ENCODE assay signal across 9 mouse cellular contexts in the genomic region with DNA sequence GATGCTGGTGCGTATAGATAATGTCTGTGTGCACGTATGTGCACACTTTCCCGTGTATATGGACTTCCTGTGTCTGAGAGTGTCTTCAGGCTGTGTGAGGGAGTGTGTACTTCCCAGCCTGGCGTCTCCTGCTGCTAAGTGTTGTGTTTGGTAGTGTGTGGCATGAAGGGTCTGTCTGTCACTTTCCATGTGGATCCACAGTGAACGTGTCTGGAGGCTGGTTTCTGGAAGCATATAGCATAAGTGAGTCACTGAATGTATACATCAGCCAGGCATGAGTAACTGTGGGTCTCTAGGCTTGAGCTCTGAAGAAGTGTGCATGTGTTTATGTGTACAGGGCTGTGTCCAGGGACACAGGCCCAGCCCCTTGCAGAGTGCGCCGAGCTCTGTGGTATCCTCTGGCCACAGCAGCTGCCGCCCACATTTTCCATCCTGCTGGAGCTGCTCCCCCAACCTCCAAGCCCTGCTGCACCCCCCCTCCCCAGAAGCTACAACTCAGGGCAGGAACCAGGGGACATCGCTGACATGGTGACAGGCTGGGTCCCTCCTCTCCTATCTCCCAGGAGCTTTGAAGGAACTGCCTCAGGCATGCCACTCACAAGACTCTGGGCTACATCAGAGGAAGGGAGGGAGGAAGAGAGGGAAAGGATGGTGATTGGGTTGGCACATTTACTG. TPM values are rescaled to one million over a fixed set of nuclear protein-coding genes. Genes with fewer than 3 reads are reported as not detected.
DNase-seq lines count a peak whose midpoint lies in the region; ATAC-seq and TF ChIP-seq lines count a peak whose summit lies in the region.
"Had no signal": no experiment of that assay in that cellular context is flagged by ENCODE, and none has a peak within 500 bp of the region (broad histone marks: within the 10 kb centered on the region; RNA-seq: fewer than 3 reads in every experiment).

No protein-coding gene starts in this region.

- H3K27me3 ChIP-seq in heart, embryonic 11.5 days (ENCODE audit: control insufficient read depth, insufficient read depth, low read length): no peaks in the 10 kb centered on the region
- no peaks in the 10 kb centered on the region for H3K27me3 ChIP-seq in hindbrain, postnatal 0 days (ENCODE audit: insufficient read depth, low read length)

- no peak for ATAC-seq in heart, embryonic 11.5 days (replicated peaks; ENCODE audit: insufficient number of reproducible peaks, low FRiP score, low TSS enrichment)
- ATAC-seq in hindbrain, postnatal 0 days: no peak

- no peaks in the 10 kb centered on the region; the same call in 1 of the 2 replicates for H3K36me3 ChIP-seq in heart, embryonic 11.5 days (ENCODE audit: control insufficient read depth, insufficient read depth, low read length)
- H3K36me3 ChIP-seq in hindbrain, postnatal 0 days (ENCODE audit: insufficient read depth, low read length): no peaks in the 10 kb centered on the region
- H3K36me3 ChIP-seq: liver, embryonic 15.5 days had no signal

- TF ChIP-seq CTCF in hindbrain, postnatal 0 days (IDR thresholded peaks at IDR 0.05; ENCODE audit: low read depth): no peak

- WGBS in heart, embryonic 11.5 days (ENCODE audit: insufficient replicate concordance): 62% methylated on average over 9 of the region's 9 CpGs
- WGBS in hindbrain, postnatal 0 days: 55% methylated on average over 9 of the region's 9 CpGs

- H3K4me2 ChIP-seq in heart, embryonic 11.5 days: no peak overlapping the region
- H3K4me2 ChIP-seq in hindbrain, postnatal 0 days (ENCODE audit: low read depth, low read length): 0 out of 2 replicates have a peak overlapping the region, but pooled peaks have one; percentile 87
- H3K4me2 ChIP-seq: liver, embryonic 15.5 days had no signal

- H3K4me3 ChIP-seq in heart, embryonic 11.5 days (ENCODE audit: low read depth, low read length): no peak overlapping the region
- no peak overlapping the region for H3K4me3 ChIP-seq in hindbrain, postnatal 0 days (ENCODE audit: low read length)
- H3K4me3 ChIP-seq: liver, embryonic 15.5 days had no signal

- H3K9ac ChIP-seq in heart, embryonic 11.5 days (ENCODE audit: low read depth, low read length): 0 out of 2 replicates have a peak overlapping the region, but pooled peaks have one; percentile 28
- H3K9ac ChIP-seq in hindbrain, postnatal 0 days (replicated peaks; ENCODE audit: low read length): no peak overlapping the region
- H3K9ac ChIP-seq: liver, embryonic 15.5 days had no signal

- H3K27ac ChIP-seq in heart, embryonic 11.5 days (ENCODE audit: low read depth, low read length): peak overlapping the region; percentile 29; the same call in 1 of the 2 replicates
- H3K27ac ChIP-seq in hindbrain, postnatal 0 days: peak overlapping the region; percentile 16; the same call in 1 of the 2 replicates
- H3K27ac ChIP-seq: liver, embryonic 15.5 days had no signal

- H3K4me1 ChIP-seq in heart, embryonic 11.5 days (ENCODE audit: control insufficient read depth, insufficient read depth, low read length): peaks cover 95% of the 10 kb centered on the region
- H3K4me1 ChIP-seq in hindbrain, postnatal 0 days (ENCODE audit: insufficient read depth, low read length): peaks cover 80% of the 10 kb centered on the region

- intact Hi-C loops in heart, postnatal 25 days (cut with DNase I): no loop called here

- no peak for DNase-seq in heart, postnatal 25 days (ENCODE audit: low spot score)
- peak; percentile 39 for DNase-seq in 3T3-L1 (ENCODE audit: low read depth, low spot score)
- peak; percentile 56 for DNase-seq in cerebellum, postnatal 10 days
- DNase-seq in hindbrain, postnatal 0 days (ENCODE audit: low spot score): no peak
- DNase-seq in embryo, embryonic 10 days (ENCODE audit: low spot score): no peak
- no peak for DNase-seq in right cerebral cortex, adult 2 months (ENCODE audit: low spot score in 2 of 2)

- no peaks in the 10 kb centered on the region for H3K9me3 ChIP-seq in heart, embryonic 11.5 days (replicated peaks; ENCODE audit: control insufficient read depth, low read length)
- H3K9me3 ChIP-seq in hindbrain, postnatal 0 days (ENCODE audit: low read length): no peaks in the 10 kb centered on the region
- H3K9me3 ChIP-seq: liver, embryonic 15.5 days had no signal

RNA-seq across cellular contexts. Expression of a gene that starts 5.5 kb away (rescaled TPM):
- 3.4 and 3.6 TPM in 2 replicates for polyA plus RNA-seq in heart, embryonic 11.5 days (2014; fragmentation: Nextera tagmentation; extraction: Ambion mirVana)
- total RNA-seq in heart, postnatal 25 days (2021): 10 to 100 TPM; 11.9 to 14.1 TPM
- 120 and 151 TPM in 2 replicates for total RNA-seq in hindbrain, postnatal 0 days (2014; rRNA removed)
- 3.5 and 3.6 TPM in 2 replicates for polyA plus RNA-seq in hindbrain, postnatal 0 days (2015; fragmentation: Nextera tagmentation; extraction: Ambion mirVana)

RNA-seq across cellular contexts. Expression of a gene that starts 13.3 kb away (rescaled TPM):
- 0.26 TPM in 1 of 2 replicates, not detected in the other for polyA plus RNA-seq in heart, embryonic 11.5 days (2014; fragmentation: Nextera tagmentation; extraction: Ambion mirVana)
- total RNA-seq in heart, postnatal 25 days (2021): not detected
- not detected in 2 replicates for total RNA-seq in hindbrain, postnatal 0 days (2014; rRNA removed)
- polyA plus RNA-seq in hindbrain, postnatal 0 days (2015; fragmentation: Nextera tagmentation; extraction: Ambion mirVana): 0.43 TPM in 1 of 2 replicates, not detected in the other
- total RNA-seq: MEL had no signal
- polyA plus RNA-seq: liver, embryonic 15.5 days had no signal

Comparison
In these comparisons a context has a peak if more than half of its experiments do, and no peak if none do; other contexts are left out.
1. DNase-seq: peak in 3T3-L1 (single experiment) and cerebellum, postnatal 10 days (2 of 2); none in heart, postnatal 25 days (single experiment), hindbrain, postnatal 0 days (single experiment), embryo, embryonic 10 days (single experiment) and right cerebral cortex, adult 2 months (0 of 2).